Mouse (Mus musculus) neutrophil, adult 83 days (primary cell): ENCODE data around the gene Fkbp14. TPM values are rescaled to one million over a fixed set of nuclear protein-coding genes. Genes with fewer than 3 reads are reported as not detected.

Experiments used
- total RNA-seq, 2 experiments: library from RNA; stranded (reverse); gene quantifications; one replicate each; pipeline ENCODE4 v1.2.4; 2023

The Fkbp14 gene
- 1 to 10 TPM; 1.1 TPM for total RNA-seq

DNA sequence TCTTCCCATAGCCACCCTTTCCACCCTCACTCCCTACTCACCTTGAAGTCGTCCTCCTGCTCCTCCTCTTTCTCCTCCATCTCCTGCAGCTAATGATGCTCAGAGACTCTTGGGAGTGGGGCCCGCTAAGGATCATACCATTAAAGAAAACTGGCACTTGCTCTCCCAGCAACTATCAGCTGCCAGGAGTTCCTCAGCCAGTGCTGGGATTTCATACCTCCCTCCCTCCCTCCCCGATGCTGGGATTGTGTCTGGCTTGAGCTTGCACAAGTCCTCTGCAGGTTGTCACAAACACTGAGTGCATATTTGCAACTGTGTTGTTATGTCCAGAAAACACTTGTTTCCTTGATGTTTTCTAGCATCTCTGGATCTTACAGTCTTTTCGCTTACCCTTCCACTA is at the start of gene Fkbp14:
Fkbp14 (minus strand) TSS at position 101 of the 400 bp plus-strand sequence.

DNA sequence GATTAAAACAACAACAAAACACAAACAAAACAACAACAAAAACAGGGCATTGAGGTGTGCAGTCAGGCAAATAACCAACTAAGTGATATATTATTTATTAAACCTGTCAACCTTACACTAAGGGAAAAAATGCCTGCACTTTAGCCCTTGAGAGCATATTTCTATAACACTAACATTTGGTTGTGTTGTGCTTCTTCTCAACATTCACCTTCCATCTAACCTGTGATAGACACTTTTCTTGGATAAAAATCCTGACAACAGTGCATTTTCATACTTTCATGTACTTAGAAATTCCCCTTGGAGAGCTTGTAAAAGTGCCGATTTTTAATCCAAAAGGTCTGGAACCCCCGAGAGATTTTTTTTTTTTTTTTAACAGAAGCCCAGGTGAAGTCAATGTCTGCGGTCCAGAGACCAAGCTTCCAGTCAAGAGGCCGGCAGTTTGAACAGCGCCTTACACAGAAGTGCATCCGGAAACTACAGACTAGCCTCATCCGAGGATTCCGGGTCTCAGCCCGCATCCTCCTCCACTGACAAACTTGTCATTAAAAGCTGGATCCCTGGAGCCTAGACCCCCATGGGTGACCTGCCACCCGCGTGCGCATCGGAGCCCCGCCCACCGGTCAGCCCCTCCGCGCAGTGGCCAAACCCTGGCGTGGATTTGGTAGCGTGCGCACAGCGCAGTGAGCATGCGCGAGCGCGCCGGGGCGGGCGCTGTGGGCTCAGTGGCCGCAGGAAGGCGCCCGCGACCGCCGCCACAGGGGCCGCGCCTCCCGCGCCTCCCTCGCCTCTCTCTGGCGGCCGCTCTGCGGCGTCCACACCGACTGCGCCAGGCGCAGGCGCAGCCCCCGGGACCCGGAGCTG is 2.4 kb downstream of the Fkbp14 start, which contains the start of gene Plekha8:
Plekha8 (plus strand) TSS at position 643 of the 861 bp plus-strand sequence.

DNA sequence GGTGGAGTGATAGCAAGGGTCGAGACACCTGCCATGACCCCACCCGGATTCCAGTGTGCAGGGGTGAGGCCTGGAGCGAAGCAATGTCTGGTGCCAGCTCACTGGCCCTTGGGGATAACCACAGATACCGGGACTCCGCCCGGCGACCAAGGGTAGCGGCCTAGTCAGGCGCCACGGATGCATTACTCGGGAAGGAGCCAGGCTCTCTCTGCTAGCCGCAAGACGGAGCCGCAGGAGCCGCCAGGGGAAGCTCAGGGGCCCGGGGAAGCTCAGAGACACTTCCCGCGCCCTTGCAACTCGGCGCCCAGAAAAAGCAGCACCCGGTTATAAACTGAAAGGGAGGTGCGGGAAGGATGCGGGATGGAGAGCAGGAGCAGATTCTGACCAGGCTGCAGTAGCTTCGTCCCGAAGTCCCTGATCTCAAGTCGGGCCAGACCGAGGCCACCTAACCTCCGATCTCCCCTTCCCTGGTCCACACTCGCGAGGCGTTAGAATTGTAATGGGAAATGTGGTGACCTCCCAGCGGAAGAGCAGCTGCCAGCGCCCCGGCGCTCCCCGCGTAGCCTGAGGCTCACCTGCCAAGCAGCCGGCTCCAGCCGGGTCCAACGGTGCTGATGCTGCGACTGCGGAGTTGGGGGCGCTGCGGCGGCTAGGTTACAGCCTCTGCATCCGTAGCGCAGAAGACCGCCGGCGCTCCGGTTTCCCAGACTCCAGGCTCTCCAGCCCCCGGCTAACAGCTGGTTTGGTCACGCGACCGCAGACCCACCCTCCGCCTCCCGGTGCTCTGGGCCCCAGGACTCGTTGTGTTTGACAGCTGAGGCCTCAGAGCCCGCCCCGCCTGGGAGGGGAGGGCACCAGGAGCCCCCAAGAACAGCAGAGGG is 31.2 kb downstream of the Fkbp14 start, which contains the start of gene Scrn1:
Scrn1 (minus strand) TSS at position 825 of the 881 bp plus-strand sequence.

Other genes with a start within 250 kb of the Fkbp14 start
- gene Wipf3, start 167.7 kb downstream of the Fkbp14 start, total RNA-seq: not detected
- under 1 TPM in 1 of 2 experiments, not detected in 1; 0.22 TPM for gene Scrn1, start 30.8 kb downstream of the Fkbp14 start, total RNA-seq
- 1 to 10 TPM; 4.3 to 5.3 TPM for gene Plekha8, start 2.2 kb downstream of the Fkbp14 start, total RNA-seq
- 1 to 10 TPM; 2.4 to 5.4 TPM for gene Mturn, start 84.3 kb upstream of the Fkbp14 start, total RNA-seq
- 10 to 100 TPM; 27.7 to 33.7 TPM for gene Znrf2, start 219.6 kb upstream of the Fkbp14 start, total RNA-seq